Mouse (Mus musculus): ENCODE measurements around the gene Depdc1b. TPM values are rescaled to one million over a fixed set of nuclear protein-coding genes. Genes with fewer than 3 reads are reported as not detected.

Gene Depdc1b
- polyA plus RNA-seq, 1 experiment from 2014 or later = 1.7 TPM

DNA sequence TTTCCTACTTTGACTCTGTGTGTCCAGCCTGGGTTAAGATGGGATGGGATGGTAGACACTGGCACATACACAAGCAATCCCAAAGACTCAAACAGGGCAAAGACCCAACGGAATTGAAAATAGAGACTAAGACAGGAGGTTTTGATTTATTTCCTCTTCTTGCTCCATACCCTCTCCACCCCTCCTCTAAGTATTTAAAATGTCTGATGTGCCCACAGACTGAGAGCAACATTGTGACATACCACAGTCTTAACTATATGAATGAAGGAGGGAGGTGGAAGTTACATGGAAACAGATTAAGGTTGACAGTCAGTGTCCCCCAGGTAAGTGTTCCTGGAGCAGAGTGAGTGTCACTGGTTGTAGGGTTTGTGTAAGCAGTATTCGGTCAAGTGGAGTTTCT lies 31.8 kb upstream of the Depdc1b start:
- no peak overlapping the region for H3K4me2 ChIP-seq (ENCODE audit: low read length)
- ATAC-seq = no peak
- no peaks in the 10 kb centered on the region for H3K27me3 ChIP-seq (replicated peaks; ENCODE audit: control insufficient read depth, insufficient read depth, low read length)
- no peaks in the 10 kb centered on the region for H3K9me3 ChIP-seq (ENCODE audit: control insufficient read depth, low read length)
- no peaks in the 10 kb centered on the region for H3K4me1 ChIP-seq (ENCODE audit: control insufficient read depth, insufficient read depth, low read depth, low read length)
- no peak overlapping the region for H3K27ac ChIP-seq (ENCODE audit: low read depth, low read length)
- no peak overlapping the region for H3K4me3 ChIP-seq (ENCODE audit: low read length)
- 96% methylated on average over 2 of the region's 2 CpGs for WGBS
- no peaks in the 10 kb centered on the region for H3K36me3 ChIP-seq (ENCODE audit: control insufficient read depth, insufficient read depth, low read length)
- no peak overlapping the region for H3K9ac ChIP-seq (ENCODE audit: low read depth, low read length)

DNA sequence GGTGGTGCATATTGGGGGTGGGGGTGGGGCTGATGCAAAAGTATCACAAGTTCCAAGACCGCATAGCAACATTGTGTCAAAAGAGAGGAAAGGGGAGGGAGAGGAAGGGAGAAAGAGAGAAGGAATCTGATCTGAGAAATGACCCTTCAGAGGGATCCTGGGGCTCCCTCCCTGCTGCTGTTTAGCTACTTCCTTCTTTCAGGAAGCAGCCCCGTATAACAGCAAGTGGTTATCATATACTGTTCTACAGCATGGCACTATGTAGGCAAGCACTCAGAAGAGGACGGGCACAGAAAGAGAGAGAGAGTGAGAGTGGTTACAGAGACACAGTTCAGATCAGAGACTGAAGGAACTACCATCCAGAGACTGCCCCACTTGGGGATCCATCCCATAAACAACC lies 28.2 kb upstream of the Depdc1b start:
- Histone ChIP-seq H3K4me1 (ENCODE audit: control insufficient read depth, insufficient read depth, low read depth, low read length) (no peaks in the 10 kb centered on the region), H3K4me2 (ENCODE audit: low read length) (no peak overlapping the region), H3K27me3 (replicated peaks; ENCODE audit: control insufficient read depth, insufficient read depth, low read length) (no peaks in the 10 kb centered on the region), H3K27ac (ENCODE audit: low read depth, low read length) (no peak overlapping the region), H3K9ac (ENCODE audit: low read depth, low read length) (no peak overlapping the region), H3K9me3 (ENCODE audit: control insufficient read depth, low read length) (no peaks in the 10 kb centered on the region), H3K4me3 (ENCODE audit: low read length) (no peak overlapping the region), H3K36me3 (ENCODE audit: control insufficient read depth, insufficient read depth, low read length) (no peaks in the 10 kb centered on the region)
- WGBS = 57% methylated on average over 3 of the region's 3 CpGs
- ATAC-seq = no peak

DNA sequence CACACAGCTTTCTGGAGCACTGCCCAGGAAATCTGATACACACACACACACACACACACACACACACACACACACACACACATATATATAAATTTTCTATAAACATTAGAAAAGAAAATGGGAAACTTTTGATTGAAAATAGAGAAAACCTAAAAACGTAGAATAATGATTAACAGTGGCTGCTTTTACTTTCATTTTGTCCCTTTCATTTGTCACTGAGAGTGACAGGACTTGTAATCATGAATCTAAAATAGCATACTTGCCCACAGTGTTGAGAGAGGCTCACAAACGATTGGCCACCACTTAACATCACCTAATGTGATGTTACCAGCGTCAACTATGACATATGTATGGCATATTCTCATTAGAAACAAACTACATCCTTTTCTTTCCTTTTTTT lies 26.7 kb upstream of the Depdc1b start:
- Histone ChIP-seq H3K4me3 (ENCODE audit: low read length) (no peak overlapping the region), H3K27ac (ENCODE audit: low read depth, low read length) (no peak overlapping the region), H3K27me3 (replicated peaks; ENCODE audit: control insufficient read depth, insufficient read depth, low read length) (no peaks in the 10 kb centered on the region), H3K36me3 (ENCODE audit: control insufficient read depth, insufficient read depth, low read length) (no peaks in the 10 kb centered on the region), H3K9ac (ENCODE audit: low read depth, low read length) (no peak overlapping the region), H3K9me3 (ENCODE audit: control insufficient read depth, low read length) (no peaks in the 10 kb centered on the region), H3K4me1 (ENCODE audit: control insufficient read depth, insufficient read depth, low read depth, low read length) (no peaks in the 10 kb centered on the region), H3K4me2 (ENCODE audit: low read length) (no peak overlapping the region)
- WGBS = 78% methylated on average over 3 of the region's 3 CpGs
- no peak for ATAC-seq

DNA sequence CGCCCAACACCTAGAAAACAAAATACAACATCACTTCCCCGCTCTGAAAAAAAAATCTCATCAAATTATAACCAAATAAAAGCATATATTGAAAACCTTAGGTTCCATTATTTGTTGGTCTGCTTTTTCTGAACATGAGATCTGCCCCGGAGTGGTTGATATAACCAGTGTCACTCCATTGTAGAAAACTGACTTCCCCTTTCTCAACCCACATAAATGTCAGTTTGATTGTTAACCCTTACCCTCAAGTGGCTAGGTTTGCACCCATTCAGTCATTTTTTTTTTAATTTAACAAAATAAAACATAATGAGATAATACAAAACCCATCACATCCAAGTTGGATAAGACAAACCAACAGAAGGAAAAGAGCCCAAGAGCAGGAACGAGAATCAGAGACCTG lies 25.8 kb upstream of the Depdc1b start:
- WGBS = 91% methylated on average over 4 of the region's 4 CpGs
- no peak for ATAC-seq

DNA sequence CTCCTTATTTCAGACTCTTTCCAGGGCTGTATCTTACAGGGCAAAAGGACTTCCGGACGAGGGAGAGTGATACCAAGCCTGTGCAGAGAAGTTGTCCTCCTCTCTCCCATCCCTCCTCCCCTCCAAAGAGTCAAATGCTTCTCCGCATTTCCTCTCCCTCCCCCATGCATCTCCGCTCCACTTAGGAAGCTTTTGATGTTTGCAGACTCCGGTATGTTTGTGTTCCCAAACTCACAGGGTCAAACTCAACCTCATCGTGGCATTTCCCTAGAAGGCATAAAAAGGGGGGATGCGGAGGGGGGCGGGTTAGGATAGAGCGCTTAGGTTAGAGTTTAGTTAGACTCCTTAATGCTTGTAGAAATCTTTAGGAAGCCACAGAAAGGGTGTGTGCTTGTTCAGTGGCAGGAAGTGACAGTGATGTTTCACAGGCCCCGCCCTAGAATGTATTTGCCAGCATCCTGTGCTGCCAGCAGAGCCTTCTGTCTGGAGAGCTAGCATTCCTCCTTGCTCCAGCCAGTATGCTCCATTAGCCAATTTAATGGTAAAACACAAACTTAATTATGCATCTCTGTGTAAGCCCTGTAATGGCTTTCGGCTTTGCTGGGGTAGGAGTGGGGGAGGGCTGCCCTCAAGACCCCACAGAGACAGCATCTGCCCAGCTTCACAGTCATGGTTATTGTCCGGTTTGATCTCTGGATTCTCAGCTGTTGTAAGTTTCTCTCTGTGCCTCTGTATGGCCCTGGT lies 18.6 kb upstream of the Depdc1b start:
- H3K27me3 ChIP-seq (replicated peaks; ENCODE audit: control insufficient read depth, insufficient read depth, low read length) = no peaks in the 10 kb centered on the region
- peak overlapping the region; percentile 25 for H3K9ac ChIP-seq (ENCODE audit: low read depth, low read length)
- H3K9me3 ChIP-seq (ENCODE audit: control insufficient read depth, low read length) = no peaks in the 10 kb centered on the region
- peak overlapping the region; percentile 28 for H3K4me3 ChIP-seq (ENCODE audit: low read length)
- H3K36me3 ChIP-seq (ENCODE audit: control insufficient read depth, insufficient read depth, low read length) = no peaks in the 10 kb centered on the region
- H3K4me1 ChIP-seq (ENCODE audit: control insufficient read depth, insufficient read depth, low read depth, low read length) = peaks cover 3% of the 10 kb centered on the region; the same call in 1 of the 2 replicates
- 21% methylated on average over 12 of the region's 12 CpGs for WGBS
- H3K27ac ChIP-seq (ENCODE audit: low read depth, low read length) = no peak overlapping the region
- peak overlapping the region; percentile 43 for H3K4me2 ChIP-seq (ENCODE audit: low read length)
- ATAC-seq = peak; percentile 82

More for the DNA sequence above, 25.8 kb upstream of the Depdc1b start:
- H3K9me3 ChIP-seq (ENCODE audit: control insufficient read depth, low read length) = no peaks in the 10 kb centered on the region
- no peak overlapping the region for H3K4me2 ChIP-seq (ENCODE audit: low read length)
- no peak overlapping the region for H3K9ac ChIP-seq (ENCODE audit: low read depth, low read length)
- no peaks in the 10 kb centered on the region for H3K27me3 ChIP-seq (replicated peaks; ENCODE audit: control insufficient read depth, insufficient read depth, low read length)
- H3K36me3 ChIP-seq (ENCODE audit: control insufficient read depth, insufficient read depth, low read length) = no peaks in the 10 kb centered on the region
- H3K4me1 ChIP-seq (ENCODE audit: control insufficient read depth, insufficient read depth, low read depth, low read length) = no peaks in the 10 kb centered on the region
- no peak overlapping the region for H3K4me3 ChIP-seq (ENCODE audit: low read length)
- H3K27ac ChIP-seq (ENCODE audit: low read depth, low read length) = no peak overlapping the region

DNA sequence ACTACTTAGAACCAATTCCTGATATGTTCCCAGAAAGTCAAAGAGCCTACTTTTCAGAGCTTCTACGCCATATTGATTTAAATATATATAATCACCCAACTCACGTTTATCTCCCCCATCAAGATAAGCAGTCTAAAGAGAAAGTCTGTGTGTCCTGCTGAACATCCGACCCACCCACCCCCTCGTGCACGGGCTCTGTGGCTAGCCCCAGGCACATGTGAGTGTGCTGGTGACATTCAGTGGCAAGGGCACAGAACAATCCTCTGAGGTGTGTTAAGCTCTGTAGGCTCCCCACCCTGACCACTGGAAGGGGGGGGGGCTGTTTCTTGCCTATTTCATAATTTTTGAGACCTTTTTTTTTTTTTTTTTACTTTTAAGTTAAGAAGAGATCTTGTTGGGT lies 17.9 kb upstream of the Depdc1b start:
- H3K9me3 ChIP-seq (ENCODE audit: control insufficient read depth, low read length) = no peaks in the 10 kb centered on the region
- 71% methylated on average over 5 of the region's 5 CpGs for WGBS
- no peak overlapping the region for H3K27ac ChIP-seq (ENCODE audit: low read depth, low read length)

DNA sequence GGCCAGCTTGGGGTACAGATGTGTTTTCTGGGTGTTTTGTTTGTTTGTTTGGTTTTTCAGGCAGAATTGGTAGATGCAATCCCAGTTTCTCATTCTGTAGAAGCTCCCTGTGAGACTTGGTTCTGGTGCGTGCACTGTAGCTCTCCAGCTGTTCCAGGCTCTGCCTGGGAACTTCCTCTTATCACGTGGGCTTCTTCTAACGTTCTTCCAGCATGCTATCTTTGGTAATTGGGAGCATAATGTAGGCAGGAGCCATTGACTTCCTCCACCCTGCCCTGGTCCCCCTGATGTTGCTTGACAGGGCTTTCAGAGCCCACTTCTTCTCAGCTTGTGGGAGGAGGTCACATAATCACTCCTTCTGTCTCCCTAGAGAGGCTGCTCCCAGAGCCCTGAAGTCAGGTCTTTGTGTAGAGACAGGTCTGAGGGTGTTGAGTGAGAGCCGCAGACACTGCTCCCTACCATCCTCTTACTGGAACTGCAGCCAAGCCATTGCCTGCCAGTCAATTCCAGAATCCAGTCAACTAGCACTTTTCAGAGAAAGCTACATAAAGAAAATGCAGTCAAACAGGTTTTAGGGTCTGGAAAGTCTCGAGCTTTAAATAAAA lies 15.7 kb upstream of the Depdc1b start:
- no peaks in the 10 kb centered on the region for H3K36me3 ChIP-seq (ENCODE audit: control insufficient read depth, insufficient read depth, low read length)
- WGBS = 33% methylated on average over 5 of the region's 5 CpGs
- H3K4me2 ChIP-seq (ENCODE audit: low read length) = no peak overlapping the region
- peaks cover 3% of the 10 kb centered on the region; the same call in 1 of the 2 replicates for H3K4me1 ChIP-seq (ENCODE audit: control insufficient read depth, insufficient read depth, low read depth, low read length)
- no peak overlapping the region for H3K27ac ChIP-seq (ENCODE audit: low read depth, low read length)
- H3K4me3 ChIP-seq (ENCODE audit: low read length) = no peak overlapping the region
- H3K27me3 ChIP-seq (replicated peaks; ENCODE audit: control insufficient read depth, insufficient read depth, low read length) = no peaks in the 10 kb centered on the region
- no peaks in the 10 kb centered on the region for H3K9me3 ChIP-seq (ENCODE audit: control insufficient read depth, low read length)
- H3K9ac ChIP-seq (ENCODE audit: low read depth, low read length) = no peak overlapping the region
- ATAC-seq = peak; percentile 30; the same call in 1 of the 2 replicates

More for the DNA sequence above, 17.9 kb upstream of the Depdc1b start:
- ATAC-seq = no peak
- Histone ChIP-seq H3K27me3 (replicated peaks; ENCODE audit: control insufficient read depth, insufficient read depth, low read length) (no peaks in the 10 kb centered on the region), H3K4me3 (ENCODE audit: low read length) (no peak overlapping the region), H3K9ac (ENCODE audit: low read depth, low read length) (no peak overlapping the region), H3K4me2 (ENCODE audit: low read length) (no peak overlapping the region), H3K36me3 (ENCODE audit: control insufficient read depth, insufficient read depth, low read length) (no peaks in the 10 kb centered on the region), H3K4me1 (ENCODE audit: control insufficient read depth, insufficient read depth, low read depth, low read length) (peaks cover 3% of the 10 kb centered on the region; the same call in 1 of the 2 replicates)

DNA sequence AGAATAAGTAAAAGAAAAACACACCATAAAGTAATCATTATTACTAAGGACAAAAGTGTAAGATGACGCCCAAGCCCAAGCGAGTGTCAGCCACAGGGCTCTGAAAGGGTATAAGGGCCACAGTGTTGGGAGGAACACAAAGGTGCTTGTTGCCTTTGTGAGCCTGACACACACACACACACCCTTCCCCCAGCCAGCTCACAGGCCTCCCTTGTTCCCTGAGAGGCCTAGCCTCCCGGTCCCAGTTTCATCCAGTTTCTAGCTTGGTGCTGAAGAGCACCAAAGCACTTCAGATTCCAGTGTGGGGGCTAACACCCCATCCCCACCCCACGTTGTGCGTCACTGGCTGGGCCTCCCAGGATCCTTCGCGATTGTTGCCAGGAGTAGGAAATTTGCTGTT lies 14.7 kb upstream of the Depdc1b start:
- ATAC-seq = peak; percentile 38; the same call in 1 of the 2 replicates
- H3K4me1 ChIP-seq (ENCODE audit: control insufficient read depth, insufficient read depth, low read depth, low read length) = peaks cover 3% of the 10 kb centered on the region; the same call in 1 of the 2 replicates
- H3K27me3 ChIP-seq (replicated peaks; ENCODE audit: control insufficient read depth, insufficient read depth, low read length) = no peaks in the 10 kb centered on the region
- 46% methylated on average over 7 of the region's 7 CpGs for WGBS
- H3K27ac ChIP-seq (ENCODE audit: low read depth, low read length) = no peak overlapping the region
- H3K9ac ChIP-seq (ENCODE audit: low read depth, low read length) = no peak overlapping the region
- H3K36me3 ChIP-seq (ENCODE audit: control insufficient read depth, insufficient read depth, low read length) = no peaks in the 10 kb centered on the region
- H3K4me3 ChIP-seq (ENCODE audit: low read length) = no peak overlapping the region
- H3K4me2 ChIP-seq (ENCODE audit: low read length) = no peak overlapping the region
- no peaks in the 10 kb centered on the region for H3K9me3 ChIP-seq (ENCODE audit: control insufficient read depth, low read length)

DNA sequence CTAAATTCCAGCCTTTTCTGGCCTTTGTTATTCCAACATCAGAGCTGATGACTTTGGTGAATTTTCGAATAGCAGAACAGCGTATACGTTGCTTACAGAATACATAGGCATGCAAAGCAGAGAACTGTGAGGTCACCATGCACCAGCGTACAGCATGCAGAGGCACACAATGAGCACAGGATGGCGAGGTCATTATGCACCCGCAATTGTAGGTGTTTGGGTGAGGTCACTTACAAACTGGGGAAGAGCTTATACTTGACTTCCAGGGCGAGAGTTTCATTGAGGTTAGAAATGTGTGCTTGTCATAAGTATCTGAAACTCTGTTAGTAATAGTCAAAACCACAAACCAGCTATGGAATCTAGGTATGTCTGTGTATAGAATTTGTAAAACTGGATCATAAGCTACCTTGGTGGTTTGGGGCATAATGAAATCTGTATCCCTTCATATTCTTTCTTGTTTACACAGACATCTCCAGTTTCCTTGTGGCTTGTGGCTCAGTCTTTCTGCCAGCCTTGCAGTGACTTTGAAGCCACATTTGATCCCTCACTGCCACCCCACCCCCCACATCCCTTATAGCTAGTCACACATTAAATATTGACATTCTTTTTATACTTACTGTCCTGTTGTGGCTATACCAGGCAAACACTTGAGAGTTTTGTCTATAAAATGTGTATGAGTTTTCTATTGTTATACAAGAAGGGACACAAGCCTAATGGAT lies 13.0 kb upstream of the Depdc1b start:
- no peak overlapping the region for H3K9ac ChIP-seq (ENCODE audit: low read depth, low read length)
- 79% methylated on average over 7 of the region's 7 CpGs for WGBS
- ATAC-seq = no peak
- H3K27ac ChIP-seq (ENCODE audit: low read depth, low read length) = no peak overlapping the region
- no peak overlapping the region for H3K4me3 ChIP-seq (ENCODE audit: low read length)
- H3K36me3 ChIP-seq (ENCODE audit: control insufficient read depth, insufficient read depth, low read length) = no peaks in the 10 kb centered on the region
- no peaks in the 10 kb centered on the region for H3K27me3 ChIP-seq (replicated peaks; ENCODE audit: control insufficient read depth, insufficient read depth, low read length)
- no peaks in the 10 kb centered on the region for H3K4me1 ChIP-seq (ENCODE audit: control insufficient read depth, insufficient read depth, low read depth, low read length)
- H3K9me3 ChIP-seq (ENCODE audit: control insufficient read depth, low read length) = no peaks in the 10 kb centered on the region
- H3K4me2 ChIP-seq (ENCODE audit: low read length) = no peak overlapping the region
